Mouse (Mus musculus) stomach, embryonic 14.5 days (tissue): ENCODE data around the gene Cd7. TPM values are rescaled to one million over a fixed set of nuclear protein-coding genes. Genes with fewer than 3 reads are reported as not detected.

Source experiments
- polyA plus RNA-seq: library from polyadenylated mRNA; unstranded; fragments of >200 nt; fragmentation: Nextera tagmentation; extraction: Ambion mirVana; gene quantifications from 2 replicates; pipeline ENCODE4 v1.2.1, GENCODE M21; 2014

The Cd7 gene
- polyA plus RNA-seq, 1 experiment from 2014 or later = 2.1 TPM

Other genes starting within 250 kb of the Cd7 start
- 59.7 and 66.9 TPM in 2 replicates for gene Dus1l, start 243.0 kb downstream of the Cd7 start, polyA plus RNA-seq
- gene Fasn, start 214.9 kb downstream of the Cd7 start, polyA plus RNA-seq = 69.0 and 70.9 TPM in 2 replicates
- gene Ccdc57, start 106.5 kb downstream of the Cd7 start, polyA plus RNA-seq = 5.6 and 6.5 TPM in 2 replicates
- gene Slc16a3, start 90.9 kb downstream of the Cd7 start, polyA plus RNA-seq = 24.1 and 32.9 TPM in 2 replicates
- 70.4 and 70.6 TPM in 2 replicates for gene Csnk1d, start 48.1 kb downstream of the Cd7 start, polyA plus RNA-seq
- gene Sectm1b, start 24.2 kb upstream of the Cd7 start, polyA plus RNA-seq = 0.32 and 1.1 TPM in 2 replicates
- gene Sectm1a, start 41.8 kb upstream of the Cd7 start, polyA plus RNA-seq = 0.34 TPM in 1 of 2 replicates, not detected in the other
- not detected in 2 replicates for gene Tex19.2, start 79.3 kb upstream of the Cd7 start, polyA plus RNA-seq
- gene Tex19.1, start 106.7 kb upstream of the Cd7 start, polyA plus RNA-seq = not detected in 2 replicates
- gene Uts2r, start 120.9 kb upstream of the Cd7 start, polyA plus RNA-seq = not detected in 2 replicates
- gene Hexdc, start 165.0 kb upstream of the Cd7 start, polyA plus RNA-seq = 12.0 and 12.6 TPM in 2 replicates
- gene Ogfod3, start 165.3 kb upstream of the Cd7 start, polyA plus RNA-seq = 28.0 and 34.7 TPM in 2 replicates
- 36.9 and 40.6 TPM in 2 replicates for gene Cybc1, start 189.9 kb upstream of the Cd7 start, polyA plus RNA-seq
- gene Narf, start 197.8 kb upstream of the Cd7 start, polyA plus RNA-seq = 43.2 and 53.8 TPM in 2 replicates
- 9.6 and 11.6 TPM in 2 replicates for gene Foxk2, start 220.6 kb upstream of the Cd7 start, polyA plus RNA-seq